Mouse (Mus musculus) left cerebral cortex, adult 9 months (tissue): ENCODE measurements around the gene Rbl1.
"Not testable (repeated sequence)": the region's sequence is repeated elsewhere in the genome, so short reads cannot be mapped to it uniquely, and the experiment has no call there.

ENCODE experiments used
- DNase-seq, 2 experiments: peaks; one replicate each; pipeline ENCODE4 v3.0.0; 2022; ENCODE audit warnings: low spot score in 2 of 2

The Rbl1 gene

GRCm38 (mm10) chr2:157172984-157173383 lies 31.4 kb downstream of the Rbl1 start:
- no peak for DNase-seq

GRCm38 (mm10) chr2:157170626-157171025 lies 33.7 kb downstream of the Rbl1 start:
- no peak for DNase-seq

GRCm38 (mm10) chr2:157170166-157170565 lies 34.2 kb downstream of the Rbl1 start:
- peak in 1 of 2 experiments; percentile 15 for DNase-seq

GRCm38 (mm10) chr2:157166371-157167080 lies 37.8 kb downstream of the Rbl1 start:
- peak in 1 of 2 experiments; percentile 44 for DNase-seq

GRCm38 (mm10) chr2:157165312-157166224 lies 38.8 kb downstream of the Rbl1 start:
- DNase-seq, result not testable (repeated sequence)

GRCm38 (mm10) chr2:157164101-157164500 lies 40.2 kb downstream of the Rbl1 start:
- no peak for DNase-seq

- no peak for DNase-seq
These were observed 48.3 kb downstream of the Rbl1 start for GRCm38 (mm10) chr2:157156079-157156478.

- DNase-seq, result no peak
These were observed 51.1 kb downstream of the Rbl1 start for GRCm38 (mm10) chr2:157153235-157153634.

GRCm38 (mm10) chr2:157148417-157148816 lies 55.9 kb downstream of the Rbl1 start:
- no peak for DNase-seq

- DNase-seq, result no peak
These were observed 56.8 kb downstream of the Rbl1 start for GRCm38 (mm10) chr2:157147397-157148020.

- no peak for DNase-seq
These were observed 59.2 kb downstream of the Rbl1 start for GRCm38 (mm10) chr2:157145173-157145572.

- no peak for DNase-seq
These were observed 60.2 kb downstream of the Rbl1 start for GRCm38 (mm10) chr2:157144132-157144531.

- DNase-seq, result no peak
These were observed 62.4 kb downstream of the Rbl1 start for GRCm38 (mm10) chr2:157141962-157142361.

- DNase-seq, result no peak
These were observed 65.0 kb downstream of the Rbl1 start for GRCm38 (mm10) chr2:157139251-157139802.

GRCm38 (mm10) chr2:157138808-157139207 lies 65.5 kb downstream of the Rbl1 start:
- DNase-seq, result no peak

- DNase-seq, result no peak
These were observed 66.2 kb downstream of the Rbl1 start for GRCm38 (mm10) chr2:157137959-157138731.

GRCm38 (mm10) chr2:157136646-157137045 lies 67.7 kb downstream of the Rbl1 start:
- DNase-seq, result no peak

- DNase-seq, result no peak
These were observed 68.2 kb downstream of the Rbl1 start for GRCm38 (mm10) chr2:157136176-157136575.

GRCm38 (mm10) chr2:157135529-157136120 lies 68.7 kb downstream of the Rbl1 start:
- DNase-seq, result no peak

- DNase-seq, result peak; percentile 73 to 91
These were observed 69.3 kb downstream of the Rbl1 start, which contains the start of gene Samhd1 for GRCm38 (mm10) chr2:157135014-157135413. Gene Samhd1, minus strand, starts transcription at chr2:157135265.

- DNase-seq, result no peak
These were observed 69.8 kb downstream of the Rbl1 start for GRCm38 (mm10) chr2:157134479-157134931.
